Mouse (Mus musculus) testis, postnatal 14 days (tissue): ENCODE data around the gene Cct2.
A peak's percentile ranks its signal among the peaks of the same experiment; 100 is the strongest.

Source experiments
- DNase-seq: peaks from one replicate; pipeline ENCODE4 v3.0.0; 2021; ENCODE audit warnings: low spot score

Gene Cct2

DNA sequence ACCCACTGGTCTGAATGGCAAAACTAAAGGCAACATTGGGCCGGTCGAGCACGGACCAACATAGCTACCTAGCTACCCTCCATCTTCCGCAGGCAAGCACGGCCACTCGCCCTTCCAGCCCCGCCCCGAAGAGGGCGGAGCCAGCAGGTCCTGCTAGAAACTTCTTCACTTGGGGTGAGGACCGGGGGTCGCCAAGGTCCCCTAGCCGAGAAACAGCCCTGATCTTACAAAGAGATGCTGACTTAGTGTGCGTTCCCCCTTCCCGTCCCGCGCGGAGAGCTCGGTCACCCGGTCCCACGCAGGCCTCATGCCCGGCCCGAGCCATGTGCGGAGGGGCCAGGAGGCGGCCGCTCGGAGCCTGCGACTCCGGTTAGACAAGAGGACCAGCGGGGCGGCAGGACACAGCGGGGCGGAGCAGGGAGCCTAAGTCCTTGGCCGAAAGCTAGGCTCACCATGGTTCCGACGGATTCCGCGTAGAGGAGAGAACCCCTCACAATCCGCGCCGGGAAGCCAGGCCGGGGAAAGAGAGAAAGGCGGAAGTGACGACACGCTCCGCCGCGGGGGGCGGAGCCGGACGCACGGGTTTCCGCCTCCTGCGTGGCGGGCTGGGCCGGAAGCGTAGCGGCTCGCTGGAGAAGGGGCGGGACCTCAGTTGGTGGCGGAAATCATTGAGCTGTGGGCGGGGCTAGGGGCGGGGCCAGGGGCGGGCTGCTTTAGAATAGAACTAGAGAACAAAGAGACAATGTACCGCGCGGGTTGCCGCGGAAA, at the start of gene Cct2:
Cct2 (minus strand) TSS at position 561 of the 768 bp plus-strand sequence.
- DNase-seq, result peak; percentile 93

DNA sequence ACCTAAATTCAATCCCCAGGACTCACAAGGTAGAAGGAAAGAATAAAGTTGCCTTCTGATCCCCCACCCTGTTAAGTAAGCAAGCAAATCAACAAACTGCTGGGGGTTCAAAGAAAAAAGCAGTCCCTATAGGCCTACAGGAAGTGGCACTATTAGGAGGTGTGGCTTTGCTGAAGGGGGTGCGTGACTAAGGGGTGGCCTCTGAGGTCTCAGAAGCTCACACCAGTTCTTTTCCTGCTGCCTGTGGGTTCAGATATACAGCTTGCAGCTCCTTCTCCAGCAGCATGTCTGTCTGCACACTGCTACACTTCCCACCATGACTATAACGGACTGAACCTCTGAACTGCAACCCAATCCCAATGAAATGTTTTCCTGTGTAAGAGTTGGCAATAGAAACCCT, 48.9 kb upstream of the Cct2 start:
- no peak for DNase-seq

GRCm38 (mm10) chr10:117111455-117111854, 47.8 kb upstream of the Cct2 start:
- no peak for DNase-seq

DNA sequence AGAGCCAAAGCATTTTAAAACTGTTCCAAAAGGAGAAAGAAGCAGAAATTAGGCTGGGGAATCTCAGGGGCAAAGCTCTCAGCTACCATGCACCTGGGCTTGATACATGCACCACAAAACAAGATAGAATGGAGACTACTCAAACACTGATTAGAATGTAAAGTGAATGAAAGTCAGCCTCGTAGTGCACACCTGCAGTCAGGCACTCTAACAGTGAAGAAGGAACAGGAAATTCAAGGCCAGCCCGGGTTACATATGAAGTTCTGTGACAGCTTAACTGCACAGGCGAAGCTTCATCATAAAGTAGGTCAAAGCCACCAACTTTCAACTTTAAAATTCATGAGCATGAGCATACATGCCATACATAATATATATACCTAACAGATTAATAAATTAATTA, 46.7 kb upstream of the Cct2 start:
- no peak for DNase-seq

GRCm38 (mm10) chr10:117106686-117107085, 43.1 kb upstream of the Cct2 start:
- no peak for DNase-seq

GRCm38 (mm10) chr10:117106244-117106643, 42.6 kb upstream of the Cct2 start:
- no peak for DNase-seq

DNA sequence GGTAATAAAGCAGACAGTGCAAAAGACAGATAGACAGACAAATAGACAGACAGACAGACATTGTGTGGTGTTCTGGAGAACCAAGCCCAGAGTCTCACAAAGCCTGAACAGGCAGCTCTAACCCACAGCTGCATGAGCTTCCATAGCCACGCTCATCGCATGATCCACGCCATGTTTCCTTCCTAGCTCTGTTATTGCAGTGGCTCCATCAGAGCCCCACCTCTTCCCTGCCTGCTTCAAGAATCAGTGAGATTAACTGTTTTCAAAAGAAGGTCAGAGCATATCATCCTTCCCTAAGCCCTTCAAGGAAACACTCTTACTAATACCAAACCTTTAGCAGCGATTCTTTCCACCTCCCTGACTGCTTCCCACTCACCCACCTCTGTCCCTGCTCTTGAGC, 41.4 kb upstream of the Cct2 start:
- DNase-seq, result no peak

DNA sequence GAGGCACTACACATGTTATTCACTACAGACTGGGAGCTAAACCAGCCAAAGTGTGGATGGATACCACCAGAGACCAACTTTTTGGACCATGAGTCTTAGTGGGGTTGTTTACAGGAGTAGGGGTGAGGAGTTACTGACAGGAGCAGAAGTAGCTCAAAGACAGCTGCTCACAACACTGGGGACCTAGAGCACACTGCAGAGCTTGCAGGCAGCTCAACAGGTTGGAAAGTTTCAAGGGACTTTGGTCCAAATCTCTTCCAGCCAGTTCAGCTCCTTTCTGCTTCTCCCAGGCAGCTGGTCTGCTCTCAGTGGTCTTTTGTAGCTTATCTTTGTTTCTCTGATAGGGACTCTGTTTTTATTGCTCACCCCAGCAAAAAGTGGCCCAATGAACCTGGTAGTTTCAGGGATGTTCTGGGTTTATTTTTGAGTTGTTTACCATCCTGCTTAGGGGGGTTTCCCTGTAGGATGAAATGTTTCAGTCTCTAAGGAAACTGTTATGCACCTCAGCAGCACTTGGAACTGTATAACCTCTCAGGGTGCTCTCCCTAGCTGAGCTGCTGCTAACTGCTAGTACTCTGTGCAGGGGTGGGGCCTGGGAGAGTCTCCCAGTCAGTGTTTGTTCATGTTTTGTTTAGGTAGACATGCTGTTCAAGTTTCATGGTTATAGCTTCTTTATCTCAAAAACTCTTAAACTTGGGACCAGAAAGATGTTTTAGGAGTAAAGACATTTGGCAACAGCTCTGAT, 40.4 kb upstream of the Cct2 start:
- no peak for DNase-seq

DNA sequence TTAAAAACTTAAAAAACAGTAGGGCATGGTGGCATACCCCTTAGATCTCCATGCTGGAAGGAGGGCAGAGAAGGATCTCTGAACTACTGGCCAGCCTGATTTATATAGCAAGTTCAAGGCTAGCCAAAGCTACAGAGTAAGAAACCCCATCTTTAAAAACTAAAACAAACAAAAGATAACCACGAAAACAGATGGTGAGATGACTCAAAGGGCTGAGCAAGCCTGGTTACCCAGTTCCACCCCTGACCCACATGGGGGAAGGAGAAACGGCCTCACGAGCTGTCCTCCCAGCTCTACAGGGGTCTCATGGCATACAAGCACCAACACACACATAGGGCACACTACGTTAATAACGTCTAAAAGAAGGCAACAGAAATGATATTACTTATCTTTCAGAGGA, 36.6 kb upstream of the Cct2 start:
- DNase-seq, result no peak

- no peak for DNase-seq
Measured at GRCm38 (mm10) chr10:117097116-117097698, 33.6 kb upstream of the Cct2 start.

DNA sequence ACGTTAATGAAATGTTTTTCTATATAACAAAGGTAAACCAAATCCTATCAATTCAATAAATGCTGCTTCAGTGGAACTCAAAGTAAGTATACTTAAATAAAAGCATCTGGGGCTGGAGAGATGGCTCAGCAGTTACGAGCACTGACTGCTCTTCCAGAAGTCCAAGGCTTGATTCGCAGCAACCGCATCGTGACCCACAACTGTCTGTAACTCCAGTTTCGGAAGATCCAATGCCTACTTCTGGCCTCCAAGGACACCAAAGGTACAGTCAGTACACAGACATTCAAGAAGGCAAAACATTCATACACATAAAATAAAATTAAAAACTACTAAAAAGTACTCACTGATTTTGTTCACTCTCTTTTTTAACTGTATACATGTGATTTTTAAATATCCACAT, 32.5 kb upstream of the Cct2 start:
- no peak for DNase-seq

GRCm38 (mm10) chr10:117094504-117095329, 31.1 kb upstream of the Cct2 start:
- peak; percentile 42 for DNase-seq

GRCm38 (mm10) chr10:117089628-117090027, 26.0 kb upstream of the Cct2 start:
- no peak for DNase-seq

- no peak for DNase-seq
Measured at GRCm38 (mm10) chr10:117081914-117082359, 18.3 kb upstream of the Cct2 start.

- no peak for DNase-seq
Measured at GRCm38 (mm10) chr10:117081326-117081725, 17.7 kb upstream of the Cct2 start.

DNA sequence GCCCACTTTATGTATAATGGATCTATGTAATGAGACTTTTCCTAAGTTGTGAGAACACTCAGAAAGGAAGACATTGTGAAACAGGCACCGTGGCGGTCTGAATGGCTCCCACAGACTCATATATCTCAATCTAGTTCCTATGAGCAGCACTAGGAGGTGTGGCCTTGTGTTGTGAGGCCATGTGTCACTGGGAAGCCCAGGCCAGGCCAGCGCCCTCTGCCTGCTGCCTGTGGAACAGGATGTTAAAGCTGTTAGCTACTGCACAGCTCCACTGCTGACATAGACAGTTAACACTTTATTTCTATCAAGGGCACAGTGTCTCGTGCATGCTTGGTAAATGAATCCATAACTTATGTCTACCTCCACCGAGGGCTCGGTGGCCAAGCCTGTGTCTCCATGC, 14.7 kb upstream of the Cct2 start:
- DNase-seq, result no peak

DNA sequence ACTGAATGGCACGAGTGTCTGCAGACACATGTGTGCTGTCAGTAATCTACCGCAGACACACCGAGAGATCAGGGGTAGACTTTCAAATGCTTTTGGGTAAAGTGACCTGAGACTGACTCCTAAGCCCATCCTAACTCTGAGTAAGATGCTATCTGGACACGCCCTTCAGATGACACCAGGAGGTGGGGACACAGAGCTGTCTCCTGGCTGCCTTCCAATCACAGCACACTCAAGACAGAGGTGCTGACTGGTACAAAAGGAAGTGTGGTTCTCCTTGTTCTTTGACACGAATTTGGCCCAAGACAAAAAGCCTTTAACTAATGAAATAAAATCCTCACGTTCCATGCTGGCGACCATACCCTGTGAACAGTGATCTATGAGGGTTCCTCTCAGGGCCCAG, 9.6 kb upstream of the Cct2 start:
- no peak for DNase-seq

- DNase-seq, result no peak
Measured at GRCm38 (mm10) chr10:117072191-117072888, 8.7 kb upstream of the Cct2 start.

DNA sequence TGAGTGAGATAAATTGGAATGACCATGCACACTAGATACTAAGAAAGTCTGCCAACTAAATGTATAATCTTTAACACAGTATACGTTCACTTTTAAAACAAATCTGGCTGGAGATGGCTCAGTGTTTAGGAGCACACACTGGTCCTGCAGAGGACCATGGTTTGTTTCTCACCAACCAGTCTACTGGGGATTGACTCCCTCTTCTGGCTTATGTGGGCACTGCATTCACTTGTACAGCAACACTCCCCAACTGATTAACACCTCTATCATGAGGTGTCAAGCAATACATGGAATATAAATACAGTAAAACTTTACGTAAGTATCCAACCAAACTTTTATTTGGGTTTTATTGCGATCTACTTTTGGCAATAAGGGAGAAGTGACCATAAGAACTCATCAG, 5.5 kb upstream of the Cct2 start:
- no peak for DNase-seq

DNA sequence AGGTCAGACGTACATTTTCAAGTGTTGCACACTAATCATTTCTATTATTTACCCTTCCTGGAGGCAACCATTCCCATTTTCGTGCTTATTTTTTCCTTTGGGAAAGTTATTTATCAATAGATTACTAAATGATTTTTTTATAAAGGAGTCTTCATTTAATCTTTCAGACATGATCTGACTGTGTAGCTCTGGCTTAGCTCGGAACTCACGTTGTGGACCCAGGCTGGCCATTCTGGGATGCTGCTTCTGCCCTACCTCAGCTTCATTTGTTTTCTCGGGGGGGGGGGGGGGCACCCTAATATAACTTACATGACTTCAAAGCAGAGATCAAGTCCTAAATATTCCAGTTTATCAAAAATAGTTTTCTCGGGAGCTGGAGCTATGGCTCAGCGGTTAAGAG, 462 bp upstream of the Cct2 start:
- no peak for DNase-seq

- no peak for DNase-seq
Measured at GRCm38 (mm10) chr10:117062894-117063253, 740 bp downstream of the Cct2 start.

GRCm38 (mm10) chr10:117055668-117056067, 7.9 kb downstream of the Cct2 start:
- DNase-seq, result no peak
